Mouse (Mus musculus): ENCODE data around the gene Frat2. TPM values are rescaled to one million over a fixed set of nuclear protein-coding genes. Genes with fewer than 3 reads are reported as not detected.

Frat2 gene
- polyA plus RNA-seq, 1 experiment from 2014 or later, result 3.3 TPM

- Histone ChIP-seq H3K27ac (ENCODE audit: low read depth) (no peak overlapping the region), H3K4me2 (ENCODE audit: low read depth, low read length) (no peak overlapping the region), H3K9ac (replicated peaks) (no peak overlapping the region), H3K36me3 (replicated peaks; ENCODE audit: insufficient read depth, low read length) (no peaks in the 10 kb centered on the region), H3K4me3 (ENCODE audit: low read depth, low read length) (no peak overlapping the region), H3K27me3 (ENCODE audit: insufficient read depth, low read length) (no peaks in the 10 kb centered on the region), H3K9me3 (ENCODE audit: low read length) (no peaks in the 10 kb centered on the region), H3K4me1 (ENCODE audit: insufficient read depth) (peaks cover 13% of the 10 kb centered on the region)
- no peak for ATAC-seq
- WGBS (ENCODE audit: insufficient replicate concordance), result 62% methylated on average over 5 of the region's 5 CpGs
- TF ChIP-seq CTCF (IDR thresholded peaks at IDR 0.05; ENCODE audit: low read depth) (no peak), EP300 (IDR thresholded peaks at IDR 0.05; ENCODE audit: low read depth) (no peak)
- no peak for DNase-seq
Observed at GRCm38 (mm10) chr19:41816915-41817314, 31.0 kb downstream of the Frat2 start.

GRCm38 (mm10) chr19:41816410-41816809 lies 31.5 kb downstream of the Frat2 start:
- peaks cover 13% of the 10 kb centered on the region for H3K4me1 ChIP-seq (ENCODE audit: insufficient read depth)
- ATAC-seq, result no peak
- no peak overlapping the region for H3K4me2 ChIP-seq (ENCODE audit: low read depth, low read length)
- H3K4me3 ChIP-seq (ENCODE audit: low read depth, low read length), result no peak overlapping the region
- TF ChIP-seq EP300 (IDR thresholded peaks at IDR 0.05; ENCODE audit: low read depth), result no peak
- TF ChIP-seq CTCF (IDR thresholded peaks at IDR 0.05; ENCODE audit: low read depth), result no peak
- no peaks in the 10 kb centered on the region for H3K36me3 ChIP-seq (replicated peaks; ENCODE audit: insufficient read depth, low read length)
- no peak overlapping the region for H3K9ac ChIP-seq (replicated peaks)
- H3K27me3 ChIP-seq (ENCODE audit: insufficient read depth, low read length), result no peaks in the 10 kb centered on the region
- 68% methylated on average over 5 of the region's 5 CpGs for WGBS (ENCODE audit: insufficient replicate concordance)
- DNase-seq, result no peak
- no peak overlapping the region for H3K27ac ChIP-seq (ENCODE audit: low read depth)
- H3K9me3 ChIP-seq (ENCODE audit: low read length), result no peaks in the 10 kb centered on the region

GRCm38 (mm10) chr19:41813374-41813773 lies 34.6 kb downstream of the Frat2 start:
- Histone ChIP-seq H3K4me2 (ENCODE audit: low read depth, low read length) (no peak overlapping the region), H3K9me3 (ENCODE audit: low read length) (no peaks in the 10 kb centered on the region), H3K27me3 (ENCODE audit: insufficient read depth, low read length) (no peaks in the 10 kb centered on the region), H3K9ac (replicated peaks) (no peak overlapping the region), H3K36me3 (replicated peaks; ENCODE audit: insufficient read depth, low read length) (no peaks in the 10 kb centered on the region), H3K27ac (ENCODE audit: low read depth) (no peak overlapping the region), H3K4me1 (ENCODE audit: insufficient read depth) (peaks cover 13% of the 10 kb centered on the region), H3K4me3 (ENCODE audit: low read depth, low read length) (no peak overlapping the region)
- WGBS (ENCODE audit: insufficient replicate concordance), result 74% methylated on average over 4 of the region's 4 CpGs
- ATAC-seq (no peak), DNase-seq (no peak)
- TF ChIP-seq CTCF (IDR thresholded peaks at IDR 0.05; ENCODE audit: low read depth), result no peak
- TF ChIP-seq EP300 (IDR thresholded peaks at IDR 0.05; ENCODE audit: low read depth), result no peak

- H3K27ac ChIP-seq (ENCODE audit: low read depth), result no peak overlapping the region
- no peak overlapping the region for H3K4me3 ChIP-seq (ENCODE audit: low read depth, low read length)
- WGBS (ENCODE audit: insufficient replicate concordance), result 81% methylated on average over 10 of the region's 10 CpGs
- H3K27me3 ChIP-seq (ENCODE audit: insufficient read depth, low read length), result no peaks in the 10 kb centered on the region
- H3K36me3 ChIP-seq (replicated peaks; ENCODE audit: insufficient read depth, low read length), result no peaks in the 10 kb centered on the region
- H3K9me3 ChIP-seq (ENCODE audit: low read length), result no peaks in the 10 kb centered on the region
- H3K4me1 ChIP-seq (ENCODE audit: insufficient read depth), result peaks cover 18% of the 10 kb centered on the region
- no peak for ATAC-seq
- H3K9ac ChIP-seq (replicated peaks), result no peak overlapping the region
- no peak for TF ChIP-seq EP300 (IDR thresholded peaks at IDR 0.05; ENCODE audit: low read depth)
- no peak for TF ChIP-seq CTCF (IDR thresholded peaks at IDR 0.05; ENCODE audit: low read depth)
- no peak for DNase-seq
- no peak overlapping the region for H3K4me2 ChIP-seq (ENCODE audit: low read depth, low read length)
Observed at GRCm38 (mm10) chr19:41812525-41812924, 35.4 kb downstream of the Frat2 start.

- WGBS (ENCODE audit: insufficient replicate concordance), result 87% methylated on average over 5 of the region's 5 CpGs
- Histone ChIP-seq H3K36me3 (replicated peaks; ENCODE audit: insufficient read depth, low read length) (no peaks in the 10 kb centered on the region), H3K9ac (replicated peaks) (no peak overlapping the region), H3K27me3 (ENCODE audit: insufficient read depth, low read length) (no peaks in the 10 kb centered on the region), H3K27ac (ENCODE audit: low read depth) (no peak overlapping the region), H3K4me1 (ENCODE audit: insufficient read depth) (peaks cover 12% of the 10 kb centered on the region), H3K4me3 (ENCODE audit: low read depth, low read length) (no peak overlapping the region), H3K4me2 (ENCODE audit: low read depth, low read length) (no peak overlapping the region), H3K9me3 (ENCODE audit: low read length) (peaks cover 5% of the 10 kb centered on the region; the same call in 1 of the 2 replicates)
- no peak for TF ChIP-seq EP300 (IDR thresholded peaks at IDR 0.05; ENCODE audit: low read depth)
- no peak for TF ChIP-seq CTCF (IDR thresholded peaks at IDR 0.05; ENCODE audit: low read depth)
- no peak for ATAC-seq
- no peak for DNase-seq
Observed at GRCm38 (mm10) chr19:41810074-41810473, 37.9 kb downstream of the Frat2 start.

- DNase-seq (no peak), ATAC-seq (no peak)
- Histone ChIP-seq H3K4me2 (ENCODE audit: low read depth, low read length) (no peak overlapping the region), H3K9me3 (ENCODE audit: low read length) (peaks cover 5% of the 10 kb centered on the region; the same call in 1 of the 2 replicates), H3K4me1 (ENCODE audit: insufficient read depth) (peaks cover 13% of the 10 kb centered on the region), H3K27ac (ENCODE audit: low read depth) (peak overlapping the region; percentile 0; the same call in 1 of the 2 replicates), H3K4me3 (ENCODE audit: low read depth, low read length) (no peak overlapping the region), H3K36me3 (replicated peaks; ENCODE audit: insufficient read depth, low read length) (no peaks in the 10 kb centered on the region), H3K27me3 (ENCODE audit: insufficient read depth, low read length) (no peaks in the 10 kb centered on the region), H3K9ac (replicated peaks) (no peak overlapping the region)
- no peak for TF ChIP-seq EP300 (IDR thresholded peaks at IDR 0.05; ENCODE audit: low read depth)
- no peak for TF ChIP-seq CTCF (IDR thresholded peaks at IDR 0.05; ENCODE audit: low read depth)
- WGBS (ENCODE audit: insufficient replicate concordance), result 67% methylated on average over 8 of the region's 8 CpGs
Observed at GRCm38 (mm10) chr19:41808104-41808634, 39.8 kb downstream of the Frat2 start.
